Mouse (Mus musculus) retina, postnatal 1 day (tissue): ENCODE measurements around the gene Dnajc13.
A peak's percentile ranks its signal among the peaks of the same experiment; 100 is the strongest.

Source experiments
- DNase-seq: peaks from one replicate; pipeline ENCODE4 v3.0.0-alpha.2; 2012

Dnajc13 gene

DNA sequence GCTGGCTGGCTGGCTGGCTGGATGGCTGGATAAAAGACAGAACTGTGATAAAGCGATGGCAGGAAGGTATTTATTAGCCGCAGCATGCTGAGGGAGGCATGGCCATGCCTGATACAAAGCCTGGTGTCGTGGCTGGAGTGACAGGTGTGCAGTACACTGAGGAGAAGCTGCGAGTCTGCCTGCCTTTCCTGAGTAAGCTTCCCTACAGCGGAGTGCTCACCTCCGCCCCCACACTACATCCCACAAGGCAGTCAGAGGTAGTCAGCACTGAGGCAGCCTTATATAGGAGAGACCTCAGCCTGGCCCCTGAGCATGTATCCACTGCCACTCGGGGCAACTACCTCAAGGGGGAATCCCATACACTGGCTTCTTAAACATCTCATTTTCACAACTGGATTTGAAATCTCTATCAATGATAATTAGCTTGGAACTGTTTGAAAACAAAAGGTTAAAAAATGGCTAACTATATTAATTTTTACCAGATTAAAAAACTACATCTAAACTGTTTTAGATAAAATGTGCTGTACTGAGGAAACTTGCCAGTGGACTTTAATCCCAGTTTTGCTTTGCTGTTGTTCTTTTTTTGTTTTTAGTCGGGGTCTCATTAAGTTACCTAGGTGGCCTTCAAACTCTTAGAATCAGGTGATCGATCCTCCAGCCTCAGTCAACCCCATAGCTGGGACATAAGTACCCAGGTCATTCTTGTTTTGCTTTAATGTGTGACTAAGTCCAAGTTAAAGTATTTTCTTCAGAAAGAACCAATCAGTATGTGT is 8.1 kb downstream of the Dnajc13 start:
- DNase-seq = no peak

DNA sequence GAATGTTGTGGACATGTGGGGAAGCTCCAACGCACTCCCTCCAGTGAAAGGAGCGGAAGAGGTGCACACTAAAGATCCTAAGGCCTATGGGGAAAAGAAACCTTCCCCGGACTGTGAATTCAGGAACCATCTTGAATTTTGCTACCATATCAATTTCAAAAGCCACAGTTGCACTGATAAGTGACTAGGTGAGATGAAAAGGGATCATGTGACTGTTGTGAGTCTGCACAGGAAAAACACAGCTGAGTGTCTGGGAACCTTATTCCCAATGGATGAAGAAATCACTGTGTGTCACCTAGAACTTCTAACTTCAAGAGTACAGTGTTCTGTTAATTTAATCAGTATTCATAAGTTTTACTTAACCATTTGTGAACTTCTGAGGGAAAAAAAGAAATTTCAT is 10.1 kb downstream of the Dnajc13 start:
- no peak for DNase-seq

DNA sequence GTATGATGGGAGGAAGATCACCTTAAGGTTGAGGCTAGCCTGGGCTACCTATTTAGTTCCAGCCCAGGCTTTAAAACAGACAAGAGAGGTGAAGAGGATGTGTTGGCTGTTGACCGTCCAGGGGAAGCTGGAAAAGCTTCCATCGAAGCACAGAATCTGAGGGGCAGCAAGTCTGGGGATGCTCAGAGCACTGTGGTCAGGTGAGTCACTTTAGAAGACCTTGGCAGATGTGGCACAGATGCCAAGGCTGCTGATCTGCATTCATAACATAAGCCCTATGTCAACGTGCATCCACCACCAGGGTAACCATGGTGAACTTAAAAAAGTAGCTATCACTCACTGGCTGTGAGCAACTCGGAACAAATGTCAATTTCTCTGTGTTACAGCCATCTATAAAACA is 11.0 kb downstream of the Dnajc13 start:
- no peak for DNase-seq

DNA sequence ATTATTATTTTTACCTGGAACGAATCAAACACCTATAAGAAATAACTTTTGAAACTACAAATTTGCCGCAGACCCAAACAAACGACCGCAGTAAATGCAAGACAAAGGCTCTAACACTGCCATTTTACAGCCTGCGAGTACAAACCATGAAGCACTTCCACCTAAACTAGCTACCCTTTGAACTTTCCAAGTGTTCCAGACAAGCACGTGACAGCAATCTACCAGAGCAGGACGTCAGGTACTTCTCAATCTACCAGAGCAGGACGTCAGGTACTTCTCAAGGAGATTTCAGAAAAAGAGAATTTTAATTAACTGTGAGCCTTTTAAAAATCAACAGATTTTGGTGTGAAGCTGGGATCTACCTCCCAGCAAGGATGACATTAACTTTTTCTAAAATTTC is 11.6 kb downstream of the Dnajc13 start:
- DNase-seq = no peak

DNA sequence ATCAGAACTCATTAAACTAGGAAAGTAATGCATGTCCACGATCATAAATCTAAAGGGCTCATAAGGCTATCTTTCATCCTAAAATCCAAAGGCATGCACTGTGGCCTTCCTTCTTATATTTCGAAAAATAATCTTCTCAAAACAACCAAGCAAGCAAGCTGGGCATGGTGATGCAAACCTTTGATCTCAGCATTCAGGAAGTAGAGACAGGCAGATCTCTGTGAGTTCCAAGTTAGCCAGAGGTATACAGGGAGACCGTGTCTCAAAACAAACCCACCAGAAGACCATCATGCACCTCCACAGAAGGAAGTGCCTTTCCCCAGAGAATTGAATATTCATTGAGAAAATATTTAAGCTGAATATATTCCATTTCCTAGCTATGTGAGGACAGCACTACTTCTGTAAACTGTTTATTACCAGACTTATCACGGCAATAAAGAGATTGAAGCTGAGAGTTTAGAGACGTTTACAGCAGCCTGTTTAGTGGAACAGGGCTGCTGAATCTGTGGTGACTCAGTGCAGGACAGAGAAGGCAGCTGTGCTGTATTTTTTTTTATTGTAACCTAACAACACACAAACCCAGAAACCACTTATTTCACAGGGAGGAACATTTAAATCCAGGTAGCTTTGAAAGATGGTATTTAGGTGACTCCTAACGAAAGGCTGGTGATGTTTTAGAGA is 15.3 kb downstream of the Dnajc13 start:
- no peak for DNase-seq

DNA sequence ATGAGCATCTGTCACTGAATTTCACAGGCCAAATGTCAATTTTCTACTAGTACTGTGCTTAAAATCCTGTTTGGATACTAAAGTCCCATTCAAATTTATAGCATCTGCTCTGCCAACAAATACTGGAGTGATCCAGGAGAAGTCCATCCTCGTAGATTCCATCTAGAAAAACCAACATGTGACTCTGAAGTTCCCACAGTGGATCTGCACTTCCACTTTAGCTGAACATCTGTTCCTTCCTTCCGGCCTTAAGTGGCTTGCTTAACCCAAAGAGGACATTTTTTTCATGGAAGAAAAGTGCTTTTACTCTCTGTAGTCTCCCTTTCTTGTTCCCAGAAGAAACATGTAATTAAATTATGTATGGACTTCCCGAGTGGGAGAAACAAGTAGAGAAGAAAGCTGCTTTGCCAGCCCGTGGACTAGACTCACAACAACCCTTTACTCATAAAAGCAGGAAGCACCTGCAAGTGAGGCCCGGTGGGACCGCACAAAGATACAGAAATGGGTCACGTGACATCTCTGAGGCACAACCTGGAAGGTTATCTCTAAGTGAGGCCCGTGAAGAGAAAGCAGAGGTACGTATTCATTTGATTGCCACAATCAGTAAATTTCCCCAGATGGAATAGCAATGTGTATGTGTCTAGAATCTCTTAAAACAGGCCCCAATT is 18.8 kb downstream of the Dnajc13 start:
- no peak for DNase-seq

DNA sequence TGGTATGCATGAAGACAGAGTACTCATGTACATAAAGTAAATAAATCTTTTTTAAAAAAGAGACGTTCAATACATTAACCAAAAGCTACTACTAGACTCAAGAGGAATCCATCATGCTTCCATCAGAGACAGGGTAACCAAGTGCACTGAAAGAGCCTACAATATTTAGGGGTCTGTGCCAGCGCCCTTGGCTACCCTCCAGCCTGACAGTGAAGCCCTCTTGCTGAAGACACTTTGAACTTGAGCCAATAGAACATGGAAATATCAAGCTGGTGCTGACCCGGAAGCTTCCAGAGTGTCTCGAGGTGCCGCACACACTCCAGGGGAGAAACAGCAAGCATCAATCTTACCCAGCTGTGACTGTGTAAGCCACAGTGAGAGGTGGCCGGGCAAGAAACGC is 22.6 kb downstream of the Dnajc13 start:
- DNase-seq = no peak

DNA sequence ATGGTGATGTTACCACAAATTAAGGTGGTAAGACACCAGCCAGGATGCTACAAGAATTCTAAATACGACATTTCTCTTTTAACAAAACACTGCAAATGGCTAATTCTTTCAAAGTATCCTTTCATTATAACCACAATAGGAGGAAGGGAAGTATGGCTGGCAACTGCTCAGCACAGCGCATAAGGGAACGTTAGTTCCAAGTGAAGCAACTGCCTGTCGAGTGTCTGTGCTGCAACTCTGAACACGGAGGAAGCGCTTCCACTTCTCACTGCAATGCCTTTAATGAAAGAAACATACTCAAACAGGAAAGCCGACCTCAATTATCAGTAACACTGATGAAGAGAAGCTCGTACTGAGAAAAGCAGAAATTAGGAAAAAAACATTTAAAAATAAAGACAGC is 23.7 kb downstream of the Dnajc13 start:
- DNase-seq = no peak

DNA sequence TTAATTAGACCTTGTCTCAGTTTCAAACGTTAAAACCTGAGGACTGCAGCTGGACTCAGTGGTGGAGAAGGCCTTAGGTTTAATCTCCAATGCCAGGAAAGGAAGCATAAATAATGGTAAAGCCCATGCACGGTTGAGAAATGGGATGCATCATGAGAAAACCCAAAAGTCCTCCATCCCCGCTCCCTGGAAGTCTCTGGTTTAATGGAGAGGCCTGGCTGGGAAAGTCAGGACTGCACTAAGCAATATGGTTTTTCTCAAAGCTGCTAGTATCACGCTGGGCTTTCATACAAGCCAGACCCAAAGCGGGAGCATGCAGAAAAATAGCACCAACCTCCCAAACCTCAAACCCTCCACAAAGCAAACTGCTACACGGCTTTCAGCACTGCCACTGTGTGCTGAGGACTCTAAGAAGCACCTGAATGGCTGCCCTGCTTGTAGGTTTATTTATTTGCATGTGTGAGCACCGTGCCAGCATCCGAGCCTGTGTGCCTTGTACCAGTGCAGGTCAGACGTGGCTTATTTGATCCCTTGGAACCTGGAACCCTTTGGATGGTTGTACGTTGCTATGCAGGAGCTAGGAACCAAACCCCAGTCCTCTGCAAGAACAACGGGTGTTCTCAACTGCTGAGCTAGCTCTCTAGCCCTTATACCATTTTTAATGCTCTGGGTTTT is 26.3 kb downstream of the Dnajc13 start:
- no peak for DNase-seq

DNA sequence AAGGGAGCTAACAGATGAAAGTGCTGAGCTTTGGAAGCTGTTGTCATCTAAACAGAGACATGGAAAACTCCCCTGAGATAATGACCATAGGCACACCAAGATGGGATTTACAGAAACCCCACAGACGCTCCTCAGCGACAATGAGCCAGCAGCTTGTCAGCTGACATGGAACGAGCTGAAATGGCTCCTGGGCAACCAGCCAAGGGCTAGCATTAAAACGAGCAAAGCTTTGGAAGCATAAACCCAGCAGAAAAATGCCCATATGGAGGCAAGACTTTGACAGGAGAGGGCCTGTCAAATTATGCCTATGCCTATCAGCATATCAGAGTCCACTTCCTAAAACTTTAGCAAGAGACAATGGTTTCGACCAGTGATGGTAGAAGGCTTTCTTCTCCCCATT is 27.0 kb downstream of the Dnajc13 start:
- peak; percentile 63 for DNase-seq

DNA sequence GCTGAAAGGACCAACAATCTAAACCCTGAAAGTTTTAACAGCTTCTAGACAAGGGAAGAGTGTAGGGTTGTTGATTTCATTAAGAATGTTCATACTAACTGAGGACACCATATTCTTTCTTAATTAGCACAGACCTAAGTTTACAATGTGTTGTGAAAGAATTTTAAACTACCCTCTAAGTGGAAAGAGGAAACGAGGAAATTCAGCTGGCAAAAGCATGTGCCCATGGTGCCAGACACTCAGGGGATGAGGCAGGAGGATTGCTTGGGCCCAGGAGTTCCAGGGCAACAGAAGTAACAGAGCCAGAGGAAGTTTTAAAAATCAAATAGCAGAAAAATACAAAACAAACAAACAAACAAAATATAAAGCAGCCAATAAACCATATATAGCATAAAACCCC is 28.9 kb downstream of the Dnajc13 start:
- DNase-seq = no peak

DNA sequence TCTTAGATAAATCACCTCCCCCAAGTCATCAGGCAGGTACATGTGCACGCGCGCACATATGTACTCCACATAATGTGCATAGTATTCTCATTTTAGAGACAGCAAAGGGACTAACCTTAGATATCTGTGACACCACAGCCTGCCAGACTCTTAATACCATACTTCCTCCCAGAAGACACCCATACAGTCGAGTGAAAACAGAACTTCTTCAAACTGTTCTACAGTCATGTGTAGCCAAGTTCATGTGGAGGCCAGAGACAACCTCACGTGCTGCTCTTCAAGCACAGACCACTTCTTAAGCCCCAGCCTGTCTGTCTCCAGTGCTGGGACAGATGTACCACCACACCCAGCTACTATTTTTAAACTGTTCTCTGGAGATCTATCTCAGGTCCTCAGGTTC is 29.7 kb downstream of the Dnajc13 start:
- no peak for DNase-seq

DNA sequence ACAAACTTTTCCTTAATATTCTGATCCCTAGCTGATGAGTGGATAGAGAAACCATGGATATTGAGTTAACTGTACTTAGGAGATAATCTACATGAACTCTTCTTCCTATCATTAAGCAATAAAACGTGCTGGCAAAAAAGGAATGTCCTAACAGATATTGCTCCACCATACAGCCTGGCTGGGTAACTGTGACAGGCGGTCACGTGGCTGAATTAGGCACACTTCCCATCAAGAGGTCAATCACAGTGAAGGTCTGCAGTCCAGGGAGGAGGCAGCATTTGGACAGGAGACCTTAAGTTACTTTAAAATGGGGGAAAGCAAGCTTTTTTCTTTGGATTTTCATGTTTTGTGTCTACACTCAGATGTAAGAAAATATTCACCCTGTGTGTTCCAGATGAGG is 30.7 kb downstream of the Dnajc13 start:
- DNase-seq = no peak

DNA sequence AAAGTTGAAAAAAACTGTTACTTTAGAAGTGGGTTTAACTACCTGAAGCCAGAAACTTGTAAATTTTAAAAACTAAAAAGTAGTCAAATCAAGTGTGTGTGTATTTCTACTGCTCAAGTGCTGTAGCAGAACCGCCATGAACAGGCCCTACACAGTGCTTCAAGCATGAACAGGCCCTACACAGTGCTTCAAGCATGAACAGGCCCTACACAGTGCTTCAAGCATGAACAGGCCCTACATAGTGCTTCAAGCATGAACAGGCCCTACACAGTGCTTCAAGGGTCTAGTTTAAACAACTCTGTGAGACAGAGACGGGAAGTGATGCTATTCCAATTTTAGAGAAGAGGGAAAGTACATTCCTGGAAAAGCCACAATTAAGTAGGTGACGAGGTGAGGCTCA is 51.3 kb downstream of the Dnajc13 start:
- DNase-seq = no peak

DNA sequence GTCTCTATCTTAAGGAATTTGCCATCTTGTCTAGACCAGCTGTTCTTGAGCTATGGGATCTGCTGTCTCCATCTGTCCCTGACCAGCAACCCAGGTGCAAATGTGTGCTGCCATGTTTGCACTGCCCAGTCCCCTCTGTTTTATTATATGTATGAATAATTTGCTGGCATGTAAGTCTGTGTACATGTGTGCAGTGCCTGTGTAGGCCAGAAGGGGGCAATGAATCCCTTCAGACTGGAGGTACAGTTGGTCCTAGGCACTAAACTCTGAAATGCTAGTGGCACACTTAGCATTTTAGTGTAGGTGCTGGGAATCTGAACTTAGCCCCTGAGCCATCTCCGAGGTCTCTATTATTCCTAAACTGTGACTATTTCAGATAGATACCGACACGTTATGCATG is 58.9 kb downstream of the Dnajc13 start:
- DNase-seq = peak; percentile 59

DNA sequence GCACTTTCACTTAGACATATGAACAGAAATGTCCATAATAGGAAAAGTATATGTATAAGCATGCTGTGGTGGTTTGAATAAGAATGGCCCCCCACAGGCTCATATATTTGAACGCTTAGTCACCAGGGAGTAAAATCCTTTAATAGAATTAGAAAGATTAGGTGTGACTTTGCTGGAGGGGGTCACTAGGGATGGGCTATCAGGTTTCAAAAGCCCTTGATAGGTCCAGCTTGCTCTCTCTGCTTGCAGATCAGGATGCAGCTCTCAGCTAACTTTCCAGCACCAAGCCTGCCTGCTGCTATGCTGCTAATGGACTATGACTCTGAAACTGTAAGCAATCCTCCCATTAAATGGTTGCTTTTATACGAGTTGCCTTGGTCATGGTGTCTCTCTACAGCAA is 68.2 kb downstream of the Dnajc13 start:
- peak; percentile 14 for DNase-seq

DNA sequence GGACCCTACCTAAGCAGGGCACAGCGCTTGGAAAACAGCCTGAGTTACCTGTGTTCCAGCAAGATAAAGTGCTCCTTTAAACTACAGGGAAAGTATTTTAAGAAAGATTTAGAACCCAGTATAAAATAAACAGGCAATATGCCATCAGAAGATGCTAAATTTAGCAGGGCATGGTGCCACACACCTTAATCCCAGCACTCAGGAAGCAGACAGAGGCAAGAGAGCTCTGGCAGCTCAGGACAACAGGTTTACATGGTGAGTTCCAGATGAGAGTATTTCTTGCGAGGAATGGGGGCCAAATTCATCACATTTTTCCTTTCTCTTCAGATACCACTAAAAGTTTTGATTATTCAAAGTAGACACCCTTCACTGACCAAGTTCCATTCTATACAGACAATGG is 68.8 kb downstream of the Dnajc13 start:
- no peak for DNase-seq

DNA sequence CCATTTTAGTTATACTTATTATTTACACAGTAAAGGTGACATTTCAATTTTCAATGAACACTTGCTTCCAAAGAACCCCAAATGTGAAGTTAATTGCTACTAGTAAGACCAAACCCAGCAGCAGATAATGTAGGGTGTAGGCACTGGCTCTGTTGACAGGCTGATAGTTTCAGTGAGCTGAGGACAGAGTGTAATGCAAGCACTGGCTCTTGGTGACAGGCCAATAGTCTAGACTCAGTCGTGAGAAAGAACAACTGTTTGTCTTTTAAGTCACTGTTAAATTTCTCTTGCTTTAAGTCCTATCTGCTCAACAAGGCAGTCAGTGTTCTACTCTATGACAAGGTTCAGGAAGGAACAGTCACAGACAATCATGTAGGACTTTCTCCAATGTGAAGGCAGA is 69.4 kb downstream of the Dnajc13 start:
- DNase-seq = no peak

DNA sequence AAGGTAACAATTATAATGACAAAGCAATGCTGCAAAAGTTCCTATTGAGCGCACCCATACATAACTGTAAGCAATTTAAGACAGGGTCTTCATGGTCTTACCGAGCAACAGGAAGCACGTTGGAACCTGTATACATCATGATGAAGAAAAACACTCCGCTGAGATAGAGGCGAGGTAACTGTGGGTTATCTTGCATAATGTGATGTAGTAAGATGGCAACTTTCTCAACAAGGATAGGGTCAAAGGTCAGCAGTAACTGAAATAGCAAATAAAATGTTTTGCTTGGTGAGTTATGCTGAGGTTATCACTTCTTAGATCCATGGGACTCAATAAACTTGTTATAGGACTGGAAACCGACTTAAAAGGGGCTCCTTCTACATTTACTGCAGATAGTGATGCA is 70.2 kb downstream of the Dnajc13 start:
- DNase-seq = no peak

DNA sequence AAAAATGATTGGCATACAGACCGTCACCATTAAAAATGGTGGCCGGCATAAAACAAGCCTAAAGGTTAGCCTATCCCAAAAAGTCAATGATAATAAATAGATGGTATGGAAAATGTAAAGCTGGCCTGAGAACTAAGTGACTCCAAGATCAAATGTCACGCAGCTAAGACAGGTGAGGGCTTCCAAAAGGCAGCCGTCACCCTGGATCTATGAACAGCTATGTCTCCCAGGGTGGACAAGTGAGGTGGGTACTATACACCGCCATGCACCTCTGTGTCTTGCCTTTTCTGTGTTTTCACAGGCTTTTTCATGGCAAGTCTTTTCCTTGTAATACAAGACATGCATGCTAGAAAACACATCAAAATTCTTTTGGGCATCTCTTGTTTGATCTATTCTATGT is 73.1 kb downstream of the Dnajc13 start:
- DNase-seq = no peak

DNA sequence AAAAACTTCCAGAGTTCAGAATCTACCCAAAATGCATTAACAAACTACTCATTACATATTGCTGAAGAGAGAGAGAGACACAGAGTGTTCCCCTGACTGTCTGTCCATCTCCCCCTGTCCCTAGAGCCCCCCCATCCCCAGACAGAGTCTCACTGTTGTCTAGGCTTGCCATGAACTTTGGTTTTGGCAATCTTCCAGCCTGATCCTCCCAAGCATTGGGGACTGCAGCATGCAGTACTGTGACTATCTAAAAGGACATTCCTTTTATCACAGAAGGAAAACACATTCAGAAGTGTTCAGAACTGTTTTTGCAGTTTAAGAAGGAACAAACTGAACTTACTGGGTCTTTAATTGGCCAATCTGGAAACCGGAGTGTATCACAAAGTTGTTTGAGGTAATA is 74.0 kb downstream of the Dnajc13 start:
- no peak for DNase-seq

DNA sequence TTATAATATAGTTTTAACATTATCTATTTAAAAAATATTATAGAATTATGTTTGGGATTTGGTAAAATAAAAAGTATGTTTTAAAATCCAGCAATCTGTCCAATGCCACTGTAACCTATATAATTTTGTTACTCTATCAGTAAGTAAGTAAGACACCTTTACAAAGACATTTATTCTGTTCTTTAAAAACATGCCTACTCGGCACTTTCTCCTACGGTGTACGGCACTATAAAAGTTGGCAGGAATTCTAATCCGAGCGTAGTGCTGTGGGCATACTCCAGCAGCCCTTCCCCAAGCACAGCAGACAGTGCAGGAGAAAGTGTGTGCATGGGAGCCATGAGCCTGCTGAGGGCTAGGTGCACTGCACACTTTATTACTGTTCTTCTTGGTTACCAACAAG is 75.7 kb downstream of the Dnajc13 start:
- no peak for DNase-seq

DNA sequence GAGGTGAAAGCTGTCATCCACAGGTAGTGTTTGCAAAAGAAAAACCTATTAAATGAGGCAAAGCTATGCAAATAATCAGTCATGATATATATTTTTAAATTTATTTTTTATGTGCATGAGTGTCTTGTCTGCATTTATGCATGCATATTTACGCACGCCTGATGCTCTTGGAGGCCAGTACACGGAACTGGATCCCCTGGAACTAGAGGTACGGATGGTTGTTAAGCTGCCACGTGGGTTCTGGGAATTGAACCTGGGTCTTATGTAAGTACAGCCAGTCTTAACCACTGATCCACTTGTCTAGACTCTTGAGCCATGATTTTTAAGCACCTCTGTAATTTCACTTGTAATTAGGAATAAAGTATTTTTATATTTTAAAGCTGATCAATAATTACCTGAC is 79.5 kb downstream of the Dnajc13 start:
- no peak for DNase-seq

DNA sequence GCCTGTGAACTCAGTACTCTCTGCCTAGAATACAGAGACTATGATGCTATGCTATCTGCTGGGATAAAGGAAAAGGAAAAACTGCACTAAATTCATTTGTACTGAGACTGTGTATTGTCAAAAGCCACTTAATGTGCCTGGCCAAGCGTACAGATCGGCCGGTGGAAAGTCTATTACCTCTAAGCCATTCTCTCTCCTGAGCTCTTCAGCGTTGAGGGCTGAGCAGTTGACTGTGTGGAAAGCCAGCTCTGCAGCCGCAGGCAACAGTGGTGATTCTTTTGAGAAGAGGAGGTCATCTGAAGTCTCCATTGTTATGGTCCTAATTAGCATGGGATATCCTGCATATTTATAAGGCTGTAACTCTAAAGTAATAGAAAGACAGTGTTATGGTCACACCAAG is 80.4 kb downstream of the Dnajc13 start:
- DNase-seq = peak; percentile 11
